Mouse (Mus musculus) midbrain, postnatal 0 days (tissue): ENCODE measurements around the gene Cr2. TPM values are rescaled to one million over a fixed set of nuclear protein-coding genes. Genes with fewer than 3 reads are reported as not detected.
"Not testable (repeated sequence)": the region's sequence is repeated elsewhere in the genome, so short reads cannot be mapped to it uniquely, and the experiment has no call there.

Experiments used
- ATAC-seq: fragments of 200-750 bp; cut with Nextera tagmentation; 2 replicates; pipeline ENCODE4 v1.8.0; 2017; ENCODE audit warnings: moderate number of reproducible peaks, mild to moderate bottlenecking, moderate TSS enrichment, moderate library complexity; ENCODE audit not compliant: low FRiP score
- DNase-seq: peaks from one replicate; pipeline ENCODE4 v3.0.0-alpha.2; 2015; ENCODE audit warnings: low spot score
- H3K27ac ChIP-seq: fragments of 300-500 bp; sonication (generic); 2 replicates; pipeline ENCODE4 v1.5.1; 2014; ENCODE audit warnings: low read depth, mild to moderate bottlenecking, low read length, mixed read lengths
- H3K27me3 ChIP-seq: fragments of 300-500 bp; sonication (generic); 2 replicates; pipeline ENCODE4 v1.6.1; 2014; ENCODE audit warnings: low read length, control low read depth, mixed read lengths; ENCODE audit not compliant: insufficient read depth
- H3K36me3 ChIP-seq: fragments of 300-500 bp; sonication (generic); 2 replicates; pipeline ENCODE4 v1.6.1; 2014; ENCODE audit warnings: low read length, control low read depth, mixed read lengths; ENCODE audit not compliant: insufficient read depth
- H3K4me1 ChIP-seq: fragments of 300-500 bp; sonication (generic); 2 replicates; pipeline ENCODE4 v1.6.1; 2014; ENCODE audit warnings: mild to moderate bottlenecking, control low read depth, antibody characterized with exemption, low read length, mixed read lengths; ENCODE audit not compliant: insufficient read depth
- H3K4me2 ChIP-seq: fragments of 300-500 bp; sonication (generic); 2 replicates; pipeline ENCODE4 v1.6.1; 2014; ENCODE audit warnings: low read depth, mild to moderate bottlenecking, low read length, mixed read lengths; ENCODE audit not compliant: poor library complexity, severe bottlenecking
- H3K4me3 ChIP-seq: fragments of 300-500 bp; sonication (generic); 2 replicates; pipeline ENCODE4 v1.5.1; 2014; ENCODE audit warnings: low read depth, mild to moderate bottlenecking, low read length, moderate library complexity
- H3K9ac ChIP-seq: fragments of 300-500 bp; sonication (generic); replicated peaks from 2 replicates; pipeline ENCODE4 v1.6.1; 2014; ENCODE audit warnings: mild to moderate bottlenecking, low read length, moderate library complexity, mixed read lengths; ENCODE audit not compliant: poor library complexity, severe bottlenecking
- H3K9me3 ChIP-seq: fragments of 300-500 bp; sonication (generic); 2 replicates; pipeline ENCODE4 v1.6.1; 2016; ENCODE audit warnings: low read length, control low read depth
- CTCF ChIP-seq: IDR thresholded peaks from 2 replicates; pipeline ENCODE4 v1.5.1; 2016; ENCODE audit warnings: antibody characterized with exemption, mild to moderate bottlenecking
- WGBS: fragments of 180-500 bp; shearing (Covaris S2); extraction: QIAGEN DNeasy Blood & Tissue Kit; methylation state at CpG from one replicate; pipeline ENCODE4 v1.1.7; 2014; 5-methylcytosine and 5-hydroxymethylcytosine counted together
- polyA plus RNA-seq: library from polyadenylated mRNA; unstranded; fragments of >200 nt; fragmentation: Nextera tagmentation; extraction: Ambion mirVana; gene quantifications from 2 replicates; pipeline ENCODE4 v1.2.1, GENCODE M21; 2015
- total RNA-seq: library from RNA; depleted of rRNA; stranded (reverse); fragments of >200 nt; gene quantifications from 2 replicates; pipeline ENCODE4 v1.2.3, GENCODE M21; 2014; rRNA removed

Cr2 gene
- total RNA-seq, result 0.22 and 1.7 TPM in 2 replicates
- 0.34 and 0.63 TPM in 2 replicates for polyA plus RNA-seq

DNA sequence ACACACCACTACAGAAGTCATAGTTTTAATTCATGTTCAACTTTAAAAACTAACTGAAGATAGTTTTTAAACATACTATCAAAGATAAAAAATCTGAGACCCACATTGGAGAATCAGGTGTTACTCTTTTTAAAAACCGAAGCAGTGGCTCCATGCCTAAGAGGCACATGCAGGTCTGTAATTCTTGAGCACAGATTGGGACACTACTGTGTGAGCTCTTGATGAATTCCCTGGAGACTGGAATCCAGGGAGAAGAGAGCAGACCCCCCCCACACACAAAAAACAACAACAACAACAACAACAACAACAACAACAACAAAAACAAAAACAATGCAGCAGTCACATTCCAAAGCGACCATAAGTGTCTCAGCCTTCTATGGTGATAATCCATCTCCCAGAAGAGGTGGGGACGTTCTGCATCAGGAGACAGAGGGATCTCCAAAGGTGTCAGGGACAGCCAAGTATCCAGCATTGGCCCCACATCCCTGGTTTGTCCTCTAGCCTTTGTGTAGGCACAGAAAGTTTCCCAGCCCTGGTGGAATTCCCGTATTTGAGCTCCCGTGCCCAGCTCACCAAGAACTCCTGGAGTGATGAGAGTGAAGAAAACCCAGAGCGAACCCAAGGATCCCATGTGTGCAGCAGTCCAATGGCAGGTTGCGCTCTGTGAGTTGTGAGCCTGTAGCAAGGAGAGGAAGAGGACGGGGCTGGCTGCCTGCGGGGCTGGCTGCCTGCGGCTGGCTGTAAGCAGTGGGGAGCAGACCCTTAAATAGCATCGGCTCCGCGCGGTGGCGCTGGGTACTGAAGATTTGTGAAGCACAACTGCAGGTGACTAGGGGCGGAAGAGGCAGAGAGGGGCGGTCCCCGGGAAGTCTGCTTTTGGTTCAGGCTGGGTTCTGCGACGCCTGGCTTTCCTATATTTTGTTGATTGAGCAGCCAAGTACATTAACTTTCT lies at the start of gene Cr2:
Gene Cr2, minus strand, starts transcription at position 737 of the 952 bp plus-strand sequence.
- DNase-seq (peak; percentile 79), ATAC-seq (peak; percentile 94)
- Histone ChIP-seq H3K4me1 (no peaks in the 10 kb centered on the region), H3K27me3 (no peaks in the 10 kb centered on the region), H3K9me3 (no peaks in the 10 kb centered on the region), H3K9ac (peak within 1 kb of the TSS; percentile 20), H3K4me3 (peak within 1 kb of the TSS; percentile 34), H3K27ac (no peak within 1 kb of the TSS), H3K36me3 (no peaks in the 10 kb centered on the region), H3K4me2 (peak within 1 kb of the TSS; percentile 70)
- peak; percentile 63 for TF ChIP-seq CTCF
- 10% methylated on average over 20 of the region's 20 CpGs for WGBS

DNA sequence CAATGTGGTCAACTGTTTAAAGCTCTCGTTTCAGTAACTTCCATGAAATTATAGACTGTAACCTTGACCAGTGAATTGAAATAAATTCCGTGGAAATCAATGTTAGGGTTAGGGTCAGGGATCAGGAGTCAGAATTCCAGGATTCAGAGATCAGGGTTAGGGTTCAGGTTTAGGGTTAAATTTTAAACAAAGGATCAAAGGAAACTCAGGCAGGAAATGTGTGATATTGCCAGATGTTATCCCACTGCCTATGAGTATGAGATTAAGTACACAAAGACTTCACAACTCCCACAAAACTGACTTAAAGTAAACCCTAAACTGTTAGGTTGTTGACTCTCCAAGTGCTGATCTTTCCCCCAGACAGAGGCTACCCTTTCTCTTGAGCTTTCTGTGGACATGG lies 45.3 kb upstream of the Cr2 start:
- H3K27me3 ChIP-seq, result no peaks in the 10 kb centered on the region
- ATAC-seq (no peak), DNase-seq (no peak)
- no peak overlapping the region for H3K4me3 ChIP-seq
- no peaks in the 10 kb centered on the region for H3K9me3 ChIP-seq
- 44% methylated on average over 2 of the region's 2 CpGs for WGBS
- TF ChIP-seq CTCF, result no peak
- no peaks in the 10 kb centered on the region for H3K4me1 ChIP-seq
- H3K9ac ChIP-seq, result no peak overlapping the region
- no peak overlapping the region for H3K27ac ChIP-seq
- no peak overlapping the region for H3K4me2 ChIP-seq
- H3K36me3 ChIP-seq, result no peaks in the 10 kb centered on the region

DNA sequence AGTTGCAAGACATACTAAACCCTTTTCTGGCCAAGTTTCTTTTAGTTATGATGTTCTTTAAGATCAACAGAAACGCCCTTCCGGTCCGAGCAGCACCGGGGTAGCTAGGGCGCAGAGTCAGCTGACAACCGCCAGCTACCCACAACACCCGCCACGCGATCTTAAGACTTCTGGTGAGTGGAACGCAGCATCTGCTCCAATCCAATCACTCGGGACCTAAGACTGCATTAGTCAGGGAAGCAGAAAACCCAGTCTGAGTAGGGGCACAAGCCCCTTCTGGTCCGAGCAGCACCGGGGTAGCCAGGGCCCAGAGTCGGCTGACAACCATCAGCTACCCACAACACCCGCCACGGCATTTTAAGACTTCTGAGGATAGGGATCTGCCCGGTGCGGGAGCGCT lies 36.3 kb upstream of the Cr2 start:
- not testable (repeated sequence) for H3K27me3 ChIP-seq, H3K27ac ChIP-seq, DNase-seq, ATAC-seq, H3K9ac ChIP-seq, H3K4me1 ChIP-seq, H3K36me3 ChIP-seq, H3K4me2 ChIP-seq, H3K4me3 ChIP-seq, H3K9me3 ChIP-seq
- 64% methylated on average over 19 of the region's 19 CpGs for WGBS

DNA sequence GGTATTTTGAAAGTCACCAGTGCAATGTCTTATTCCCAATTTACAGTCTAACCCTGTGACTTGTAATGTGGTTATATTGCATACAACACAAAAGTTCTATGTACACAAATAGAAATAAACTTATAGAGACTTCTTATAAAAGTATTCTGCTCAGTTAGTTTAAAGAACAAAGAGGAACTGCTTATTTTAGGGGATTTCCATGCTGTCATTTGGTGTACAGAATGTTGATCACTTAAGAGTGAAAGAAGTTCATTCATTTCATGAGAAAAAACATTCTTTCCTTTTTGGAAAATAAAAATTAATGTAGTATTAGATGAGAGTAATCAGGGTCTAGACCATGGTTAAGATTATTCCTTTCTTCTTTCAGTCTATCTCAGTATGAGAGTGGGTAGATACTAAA lies 8.2 kb upstream of the Cr2 start:
- no peak overlapping the region for H3K4me2 ChIP-seq
- no peak for TF ChIP-seq CTCF
- no peak for DNase-seq
- no peaks in the 10 kb centered on the region for H3K27me3 ChIP-seq
- no peak overlapping the region for H3K27ac ChIP-seq
- ATAC-seq, result no peak
- H3K4me3 ChIP-seq, result no peak overlapping the region
- no peaks in the 10 kb centered on the region for H3K4me1 ChIP-seq
- H3K9ac ChIP-seq, result no peak overlapping the region
- no peaks in the 10 kb centered on the region for H3K9me3 ChIP-seq
- no peaks in the 10 kb centered on the region for H3K36me3 ChIP-seq

DNA sequence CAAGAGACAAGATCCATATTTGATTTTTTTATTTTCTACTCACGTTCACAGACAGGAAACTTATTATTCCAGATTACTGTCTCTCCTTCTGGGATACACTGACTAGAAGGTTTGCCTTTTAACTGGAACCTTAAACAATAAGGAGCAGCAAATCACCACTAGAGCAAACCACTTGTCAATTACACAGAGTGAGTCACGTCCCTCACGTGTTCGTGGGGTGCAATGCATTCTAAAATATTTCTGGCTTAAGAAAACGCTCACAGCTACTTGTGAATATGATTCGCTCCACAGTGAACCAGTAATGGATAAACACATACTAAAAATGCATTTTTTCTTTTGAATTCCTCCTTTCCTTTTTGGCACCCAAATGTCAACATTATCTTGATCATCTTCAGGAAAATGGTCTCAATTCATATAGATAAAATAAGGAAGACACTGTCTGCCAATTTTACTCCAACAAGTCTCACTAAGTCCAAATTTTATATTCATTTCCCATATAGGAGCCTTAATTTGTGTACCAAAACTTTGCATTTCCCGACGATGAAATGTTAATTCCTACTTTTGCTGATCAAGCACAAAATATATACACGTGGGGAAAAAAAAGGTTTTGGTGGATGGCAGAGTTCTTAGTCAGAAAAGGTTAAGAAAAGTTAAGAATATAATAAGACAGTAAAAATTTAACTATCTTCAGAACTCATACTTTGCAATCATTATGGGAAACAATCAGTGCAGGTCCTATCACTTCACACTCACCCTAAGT lies 11.3 kb downstream of the Cr2 start:
- WGBS, result 87% methylated on average over 9 of the region's 9 CpGs

More for the DNA sequence above, 11.3 kb downstream of the Cr2 start:
- H3K36me3 ChIP-seq, result no peaks in the 10 kb centered on the region
- DNase-seq (no peak), ATAC-seq (no peak)
- no peak overlapping the region for H3K4me2 ChIP-seq
- no peak for TF ChIP-seq CTCF
- H3K9me3 ChIP-seq, result no peaks in the 10 kb centered on the region
- H3K27ac ChIP-seq, result no peak overlapping the region
- H3K27me3 ChIP-seq, result no peaks in the 10 kb centered on the region
- no peaks in the 10 kb centered on the region for H3K4me1 ChIP-seq
- no peak overlapping the region for H3K9ac ChIP-seq
- H3K4me3 ChIP-seq, result no peak overlapping the region
